ENCODE assay signal across 13 mouse cellular contexts in the genomic region with DNA sequence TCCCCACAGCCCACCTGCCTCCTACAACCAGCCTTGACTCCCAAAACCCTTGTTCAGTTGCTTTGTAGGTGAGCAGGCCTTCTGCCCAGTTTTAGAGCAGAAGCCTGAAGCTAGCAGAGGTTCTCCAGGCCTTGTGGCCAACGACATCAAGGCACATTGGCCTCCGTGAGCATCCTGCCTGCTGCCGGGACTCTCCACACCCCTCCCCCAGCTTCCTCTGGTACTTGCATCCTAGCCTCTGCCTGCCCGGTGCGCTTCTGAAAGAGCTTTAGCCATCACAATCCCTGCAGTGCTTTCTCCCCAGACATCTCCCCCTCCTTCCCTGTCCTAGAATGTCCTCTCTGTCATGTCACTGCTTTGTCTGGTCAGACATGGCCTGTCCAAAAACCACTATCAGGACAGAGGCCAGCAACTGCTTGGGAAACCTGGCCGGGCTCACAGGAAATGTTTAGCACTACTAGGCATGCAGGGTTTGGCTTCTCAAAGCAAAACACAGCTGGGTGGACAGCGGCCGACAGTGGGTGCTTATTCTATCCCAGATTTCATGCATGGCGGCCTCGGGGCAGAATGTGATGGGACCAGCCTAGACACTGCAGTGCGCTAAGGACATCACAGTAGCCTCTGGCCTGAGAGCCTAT. TPM values are rescaled to one million over a fixed set of nuclear protein-coding genes. Genes with fewer than 3 reads are reported as not detected.
DNase-seq lines count a peak whose midpoint lies in the region; ATAC-seq and TF ChIP-seq lines count a peak whose summit lies in the region.
"Had no signal": no experiment of that assay in that cellular context is flagged by ENCODE, and none has a peak within 500 bp of the region (broad histone marks: within the 10 kb centered on the region; RNA-seq: fewer than 3 reads in every experiment).

No protein-coding gene starts in this region.

- no peak overlapping the region for H3K4me2 ChIP-seq in liver, embryonic 11.5 days
- H3K4me2 ChIP-seq in hindbrain, embryonic 13.5 days = no peak overlapping the region
- H3K4me2 ChIP-seq: liver, embryonic 12.5 days; midbrain, embryonic 15.5 days had no signal

- no peak for ATAC-seq in liver, embryonic 11.5 days (replicated peaks; ENCODE audit: low FRiP score)
- no peak for ATAC-seq in hindbrain, embryonic 13.5 days (ENCODE audit: low FRiP score)
- ATAC-seq: liver, embryonic 12.5 days; midbrain, embryonic 15.5 days had no signal

- H3K4me1 ChIP-seq in liver, adult 2 months (ENCODE audit: control insufficient read depth, insufficient read depth, low read length) = no peaks in the 10 kb centered on the region
- peaks cover 39% of the 10 kb centered on the region for H3K4me1 ChIP-seq in liver, embryonic 11.5 days (replicated peaks; ENCODE audit: control insufficient read depth, insufficient read depth, low read length)
- 0 out of 2 replicates have a peak, but pooled peaks cover 4% of the 10 kb centered on the region for H3K4me1 ChIP-seq in hindbrain, embryonic 13.5 days (replicated peaks)
- H3K4me1 ChIP-seq: midbrain, embryonic 15.5 days had no signal

- peak; percentile 45 for DNase-seq in embryo, embryonic 11 days
- DNase-seq in embryo, embryonic 9.5 days (ENCODE audit: extremely low spot score) = no peak
- DNase-seq in liver, adult 2 months (ENCODE audit: extremely low read depth, low read depth, low spot score) = peak; percentile 3
- no peak for DNase-seq in liver, embryonic 11.5 days (ENCODE audit: low spot score)
- peak; percentile 71 to 79 for DNase-seq in heart, postnatal 10 days
- DNase-seq in lung, postnatal 36 days = peak; percentile 61
- no peak for DNase-seq in thymus, postnatal 4 days
- DNase-seq: adrenal gland, adult 8-10 months had no signal

- no peak overlapping the region for H3K27ac ChIP-seq in liver, adult 2 months (replicated peaks; ENCODE audit: insufficient read depth, low read depth, low read length)
- no peak overlapping the region for H3K27ac ChIP-seq in liver, embryonic 11.5 days (ENCODE audit: low read depth, low read length)
- no peak overlapping the region for H3K27ac ChIP-seq in hindbrain, embryonic 13.5 days
- H3K27ac ChIP-seq: liver, embryonic 12.5 days; midbrain, embryonic 15.5 days had no signal

- no peak overlapping the region for H3K4me3 ChIP-seq in liver, adult 2 months (ENCODE audit: insufficient read depth, low read depth, low read length)
- H3K4me3 ChIP-seq in liver, embryonic 11.5 days (ENCODE audit: low read depth, low read length) = no peak overlapping the region
- no peak overlapping the region for H3K4me3 ChIP-seq in hindbrain, embryonic 13.5 days
- H3K4me3 ChIP-seq: erythroblast, embryonic 14.5 days; liver, embryonic 12.5 days; midbrain, embryonic 15.5 days had no signal

- TF ChIP-seq POLR2A in liver, adult 2 months (IDR thresholded peaks at IDR 0.05; ENCODE audit: extremely low read depth, insufficient read depth, low read length) = no peak

- no peak for TF ChIP-seq CTCF in liver, adult 2 months (IDR thresholded peaks at IDR 0.05; ENCODE audit: low read depth, low read length)

- H3K79me2 ChIP-seq in liver, adult 2 months (ENCODE audit: control insufficient read depth, insufficient read depth, low read length) = no peaks in the 10 kb centered on the region

- H3K9me3 ChIP-seq in liver, embryonic 11.5 days (ENCODE audit: control insufficient read depth, low read length) = no peaks in the 10 kb centered on the region
- no peaks in the 10 kb centered on the region for H3K9me3 ChIP-seq in hindbrain, embryonic 13.5 days
- H3K9me3 ChIP-seq: liver, embryonic 12.5 days; midbrain, embryonic 15.5 days had no signal

- WGBS in liver, adult 2 months = 68% methylated on average over 11 of the region's 11 CpGs
- WGBS in liver, embryonic 11.5 days = 48% methylated on average over 11 of the region's 11 CpGs
- 66% methylated on average over 11 of the region's 11 CpGs for WGBS in hindbrain, embryonic 13.5 days

- intact Hi-C loops in heart, postnatal 10 days (cut with DNase I) = no loop called here

- H3K27me3 ChIP-seq in liver, adult 2 months (ENCODE audit: control insufficient read depth, insufficient read depth, low read length) = no peaks in the 10 kb centered on the region
- 0 out of 2 replicates have a peak, but pooled peaks cover 6% of the 10 kb centered on the region for H3K27me3 ChIP-seq in liver, embryonic 11.5 days (replicated peaks; ENCODE audit: control insufficient read depth, insufficient read depth, low read length)
- no peaks in the 10 kb centered on the region for H3K27me3 ChIP-seq in hindbrain, embryonic 13.5 days
- H3K27me3 ChIP-seq: midbrain, embryonic 15.5 days had no signal

- H3K36me3 ChIP-seq in liver, adult 2 months (ENCODE audit: control insufficient read depth, insufficient read depth, low read length) = no peaks in the 10 kb centered on the region
- H3K36me3 ChIP-seq in liver, embryonic 11.5 days (ENCODE audit: control insufficient read depth, insufficient read depth, low read length) = no peaks in the 10 kb centered on the region
- no peaks in the 10 kb centered on the region for H3K36me3 ChIP-seq in hindbrain, embryonic 13.5 days
- H3K36me3 ChIP-seq: liver, embryonic 12.5 days; midbrain, embryonic 15.5 days had no signal

- no peak overlapping the region for H3K9ac ChIP-seq in liver, adult 2 months (ENCODE audit: low read depth, low read length)
- H3K9ac ChIP-seq in liver, embryonic 11.5 days (ENCODE audit: low read depth, low read length) = no peak overlapping the region
- no peak overlapping the region for H3K9ac ChIP-seq in hindbrain, embryonic 13.5 days
- H3K9ac ChIP-seq: liver, embryonic 12.5 days; midbrain, embryonic 15.5 days had no signal

RNA-seq across cellular contexts. Expression of gene Ltbp2, which starts 24.8 kb away (rescaled TPM):
- 0.65 and 1.0 TPM in 2 replicates for total RNA-seq in liver, adult 2 months (2014; rRNA removed)
- 0.77 and 1.7 TPM in 2 replicates for polyA plus RNA-seq in liver, adult 2 months (2012; rRNA removed)
- polyA plus RNA-seq in liver, embryonic 11.5 days (2014; fragmentation: Nextera tagmentation; extraction: Ambion mirVana) = 0.16 and 0.29 TPM in 2 replicates
- total RNA-seq in heart, postnatal 10 days (2021) = 1 to 10 TPM; 5.6 to 6.1 TPM
- 0.14 and 0.31 TPM in 2 replicates for polyA plus RNA-seq in hindbrain, embryonic 13.5 days (2015; fragmentation: Nextera tagmentation; extraction: Ambion mirVana)
- total RNA-seq: common myeloid progenitor, adult 5-6 weeks had no signal

Comparison
In these comparisons a context has a peak if more than half of its experiments do, and no peak if none do; other contexts are left out.
1. DNase-seq: peak in embryo, embryonic 11 days (single experiment), liver, adult 2 months (single experiment), heart, postnatal 10 days (2 of 2) and lung, postnatal 36 days (single experiment); none in embryo, embryonic 9.5 days (single experiment), liver, embryonic 11.5 days (single experiment) and thymus, postnatal 4 days (single experiment).